Mouse (Mus musculus) thymus, adult 18-20 months (tissue): ENCODE data around the gene Cds2.
"Not testable (repeated sequence)": the region's sequence is repeated elsewhere in the genome, so short reads cannot be mapped to it uniquely, and the experiment has no call there.

Source experiments
- DNase-seq, 2 experiments: peaks; one replicate each; pipeline ENCODE4 v3.0.0; 2022; ENCODE audit warnings: mixed read lengths in 2 of 2

Gene Cds2

GRCm38 (mm10) chr2:132262879-132263398, at the start of gene Cds2:
TSS of gene Cds2 (plus strand) at chr2:132263148.
- DNase-seq: peak; percentile 98 to 99

GRCm38 (mm10) chr2:132221611-132222073, 41.3 kb upstream of the Cds2 start:
- no peak for DNase-seq

- DNase-seq: no peak
These were observed 38.6 kb upstream of the Cds2 start for GRCm38 (mm10) chr2:132224359-132224758.

- no peak for DNase-seq
These were observed 30.5 kb upstream of the Cds2 start for GRCm38 (mm10) chr2:132232413-132232945.

GRCm38 (mm10) chr2:132233985-132234765, 28.8 kb upstream of the Cds2 start:
- DNase-seq: no peak

- no peak for DNase-seq
These were observed 27.7 kb upstream of the Cds2 start for GRCm38 (mm10) chr2:132235291-132235690.

GRCm38 (mm10) chr2:132235975-132236374, 27.0 kb upstream of the Cds2 start:
- no peak for DNase-seq

- DNase-seq: not testable (repeated sequence)
These were observed 23.5 kb upstream of the Cds2 start for GRCm38 (mm10) chr2:132239434-132239833.

GRCm38 (mm10) chr2:132240457-132240856, 22.5 kb upstream of the Cds2 start:
- DNase-seq: not testable (repeated sequence)

- no peak for DNase-seq
These were observed 19.6 kb upstream of the Cds2 start for GRCm38 (mm10) chr2:132243370-132243769.

GRCm38 (mm10) chr2:132247539-132248313, 15.2 kb upstream of the Cds2 start, which contains the start of gene Tmem230:
TSS of gene Tmem230 (minus strand) at chr2:132247807.
- DNase-seq: peak; percentile 88 to 94

GRCm38 (mm10) chr2:132251911-132252310, 11.0 kb upstream of the Cds2 start:
- no peak for DNase-seq

- peak; percentile 97 for DNase-seq
These were observed 10.1 kb upstream of the Cds2 start, which contains the start of gene Pcna for GRCm38 (mm10) chr2:132252542-132253528. TSS of gene Pcna (minus strand) at chr2:132253314.

GRCm38 (mm10) chr2:132253603-132254002, 9.3 kb upstream of the Cds2 start:
- DNase-seq: no peak

GRCm38 (mm10) chr2:132257350-132258068, 5.4 kb upstream of the Cds2 start:
- no peak for DNase-seq

GRCm38 (mm10) chr2:132260601-132261000, 2.3 kb upstream of the Cds2 start:
- DNase-seq: no peak

- no peak for DNase-seq
These were observed 773 bp upstream of the Cds2 start for GRCm38 (mm10) chr2:132262175-132262574.

- peak; percentile 25 to 45 for DNase-seq
These were observed 695 bp downstream of the Cds2 start for GRCm38 (mm10) chr2:132263421-132264265.

- no peak for DNase-seq
These were observed 1.3 kb downstream of the Cds2 start for GRCm38 (mm10) chr2:132264266-132264710.

- no peak for DNase-seq
These were observed 2.2 kb downstream of the Cds2 start for GRCm38 (mm10) chr2:132265196-132265595.
